Mouse (Mus musculus): ENCODE results near the gene H2-Eb2. TPM values are rescaled to one million over a fixed set of nuclear protein-coding genes. Genes with fewer than 3 reads are reported as not detected.
A peak's percentile ranks its signal among the peaks of the same experiment; 100 is the strongest.

The H2-Eb2 gene
- 0.06 TPM in 1 of 2 replicates, not detected in the other for polyA plus RNA-seq (2015; fragmentation: Nextera tagmentation; extraction: Ambion mirVana)

DNA sequence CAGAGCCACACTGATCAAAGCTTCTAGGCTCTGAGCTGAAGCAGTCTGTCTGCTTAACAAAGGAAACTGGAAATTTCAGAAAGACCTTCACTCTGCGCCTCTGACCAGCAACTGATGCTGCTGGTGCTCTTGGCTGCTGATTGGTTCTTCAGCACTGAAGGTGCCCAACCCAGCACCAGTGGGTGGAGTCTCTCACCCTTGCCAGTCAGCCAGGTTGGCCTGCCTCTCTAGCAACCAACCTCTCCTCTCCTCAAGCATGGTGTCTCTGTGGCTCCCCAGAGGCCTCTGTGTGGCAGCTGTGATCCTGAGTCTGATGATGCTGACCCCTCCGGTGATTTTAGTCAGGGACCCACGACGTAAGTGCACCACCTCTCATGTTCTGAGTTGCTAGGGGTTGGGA lies at the start of gene H2-Eb2:
Gene H2-Eb2 (plus strand): TSS at position 230 of the 400 bp plus-strand sequence.
- Histone ChIP-seq H3K9ac (ENCODE audit: low read depth, low read length) (no peak within 1 kb of the TSS), H3K4me3 (replicated peaks; ENCODE audit: low read depth, low read length) (no peak within 1 kb of the TSS), H3K27ac (no peak within 1 kb of the TSS), H3K27me3 (ENCODE audit: insufficient read depth, low read length) (no peaks in the 10 kb centered on the region), H3K9me3 (replicated peaks; ENCODE audit: low read length) (no peaks in the 10 kb centered on the region), H3K4me2 (ENCODE audit: low read length) (no peak within 1 kb of the TSS), H3K4me1 (replicated peaks; ENCODE audit: insufficient read depth, low read length) (no peaks in the 10 kb centered on the region), H3K36me3 (ENCODE audit: insufficient read depth, low read length) (no peaks in the 10 kb centered on the region)
- no peak for ATAC-seq (replicated peaks; ENCODE audit: low FRiP score, low read depth)
- DNase-seq (ENCODE audit: low spot score) = no peak
- TF ChIP-seq CTCF (IDR thresholded peaks at IDR 0.05; ENCODE audit: low read depth) = no peak
- WGBS = 45% methylated on average over 4 of the region's 4 CpGs

DNA sequence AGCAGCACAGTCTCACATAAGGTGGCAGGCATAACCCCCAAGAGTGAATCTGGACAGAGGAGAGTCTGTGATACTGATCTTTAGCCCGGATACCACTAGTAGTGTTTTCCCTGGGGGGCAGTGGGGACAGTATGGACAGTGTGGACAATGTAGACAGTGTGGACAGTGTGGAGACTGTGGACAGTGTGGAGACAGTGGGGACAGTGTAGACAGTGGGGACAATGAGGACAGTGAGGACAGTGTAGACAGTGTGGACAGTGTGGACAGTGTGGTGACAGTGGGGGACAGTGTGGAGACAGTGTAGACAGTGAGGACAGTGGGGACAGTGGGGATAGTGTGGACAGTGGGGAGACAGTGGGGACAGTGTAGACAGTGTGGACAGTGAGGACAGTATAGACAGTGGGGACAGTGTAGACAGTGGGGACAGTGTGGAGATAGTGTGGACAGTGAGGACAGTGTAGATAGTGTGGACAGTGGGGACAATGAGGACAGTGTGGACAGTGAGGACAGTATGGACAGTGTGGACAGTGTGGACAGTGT lies 44.9 kb upstream of the H2-Eb2 start:
- H3K9me3 ChIP-seq (replicated peaks; ENCODE audit: low read length) = no peaks in the 10 kb centered on the region
- no peak for ATAC-seq (replicated peaks; ENCODE audit: low FRiP score, low read depth)
- H3K9ac ChIP-seq (ENCODE audit: low read depth, low read length) = no peak overlapping the region
- H3K36me3 ChIP-seq (ENCODE audit: insufficient read depth, low read length) = no peaks in the 10 kb centered on the region
- no peaks in the 10 kb centered on the region for H3K4me1 ChIP-seq (replicated peaks; ENCODE audit: insufficient read depth, low read length)
- no peak overlapping the region for H3K4me3 ChIP-seq (replicated peaks; ENCODE audit: low read depth, low read length)
- WGBS = 87% methylated on average over 1 of the region's 1 CpGs
- no peak overlapping the region for H3K27ac ChIP-seq
- H3K4me2 ChIP-seq (ENCODE audit: low read length) = no peak overlapping the region
- H3K27me3 ChIP-seq (ENCODE audit: insufficient read depth, low read length) = no peaks in the 10 kb centered on the region
- TF ChIP-seq CTCF (IDR thresholded peaks at IDR 0.05; ENCODE audit: low read depth) = no peak
- DNase-seq (ENCODE audit: low spot score) = no peak

DNA sequence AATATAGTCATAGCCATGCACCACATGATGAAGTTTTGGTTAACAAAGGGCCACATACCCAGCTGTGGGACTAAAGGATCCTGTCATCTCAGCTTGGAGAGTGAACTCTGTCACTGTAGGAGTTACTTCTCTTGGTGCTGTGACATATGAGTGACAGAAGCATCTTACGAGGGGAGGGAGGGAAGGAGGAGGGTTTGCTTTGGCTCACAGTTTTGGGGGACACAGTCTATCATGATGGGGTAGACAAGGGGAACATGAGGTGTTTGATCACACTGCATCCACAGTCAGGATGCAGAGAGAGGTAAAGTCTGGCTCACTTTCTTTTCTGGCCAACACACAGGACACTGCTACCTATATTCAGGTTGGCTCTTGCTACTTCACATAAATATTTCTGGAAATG lies 43.6 kb upstream of the H2-Eb2 start:
- no peak overlapping the region for H3K4me2 ChIP-seq (ENCODE audit: low read length)
- no peak for DNase-seq (ENCODE audit: low spot score)
- no peaks in the 10 kb centered on the region for H3K27me3 ChIP-seq (ENCODE audit: insufficient read depth, low read length)
- no peak overlapping the region for H3K4me3 ChIP-seq (replicated peaks; ENCODE audit: low read depth, low read length)
- no peaks in the 10 kb centered on the region for H3K9me3 ChIP-seq (replicated peaks; ENCODE audit: low read length)
- H3K9ac ChIP-seq (ENCODE audit: low read depth, low read length) = no peak overlapping the region
- H3K4me1 ChIP-seq (replicated peaks; ENCODE audit: insufficient read depth, low read length) = no peaks in the 10 kb centered on the region
- WGBS = 71% methylated on average over 1 of the region's 1 CpGs
- no peaks in the 10 kb centered on the region for H3K36me3 ChIP-seq (ENCODE audit: insufficient read depth, low read length)
- H3K27ac ChIP-seq = no peak overlapping the region
- ATAC-seq (replicated peaks; ENCODE audit: low FRiP score, low read depth) = no peak
- TF ChIP-seq CTCF (IDR thresholded peaks at IDR 0.05; ENCODE audit: low read depth) = no peak

DNA sequence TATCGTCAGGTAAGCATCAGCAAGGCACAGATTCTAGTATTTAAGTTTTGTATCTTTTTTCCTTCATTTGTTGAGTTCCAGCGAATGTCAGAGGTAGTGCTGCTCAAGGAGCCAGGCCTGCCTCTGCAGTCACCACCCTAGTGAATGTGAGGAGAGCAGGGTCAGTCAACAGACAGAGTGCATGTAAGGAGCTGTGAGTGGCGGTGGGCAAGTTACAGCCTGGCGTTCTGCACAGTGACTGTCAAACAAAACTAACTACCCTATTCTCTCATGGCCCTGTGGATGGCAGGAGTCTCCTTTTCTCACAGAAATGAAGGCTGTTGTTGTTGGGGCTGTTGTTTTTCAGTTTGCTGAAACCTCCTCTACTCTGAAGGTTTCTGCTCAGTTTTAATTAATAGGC lies 40.1 kb upstream of the H2-Eb2 start:
- 76% methylated on average over 4 of the region's 4 CpGs for WGBS
- no peaks in the 10 kb centered on the region for H3K4me1 ChIP-seq (replicated peaks; ENCODE audit: insufficient read depth, low read length)

DNA sequence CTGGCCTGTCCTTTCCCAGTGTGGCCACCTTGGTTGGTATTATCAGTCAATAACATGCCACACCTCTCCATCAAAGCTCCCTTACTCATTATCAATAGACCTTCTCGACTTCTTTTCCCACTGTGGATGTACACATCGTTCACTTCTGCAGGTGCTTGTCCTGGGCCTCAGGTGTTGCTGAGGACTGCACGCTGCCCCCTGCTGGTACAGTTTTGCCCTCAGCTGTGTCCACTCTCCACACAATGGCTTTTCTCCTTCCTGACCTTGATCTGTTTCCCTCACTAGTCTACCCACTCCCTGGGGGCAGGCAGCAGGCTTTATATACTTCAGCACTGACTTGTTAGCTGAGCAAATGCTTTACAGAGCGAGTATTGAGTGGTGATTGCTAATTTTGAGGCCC lies 39.6 kb upstream of the H2-Eb2 start:
- WGBS = 39% methylated on average over 4 of the region's 4 CpGs
- Histone ChIP-seq H3K27ac (no peak overlapping the region), H3K27me3 (ENCODE audit: insufficient read depth, low read length) (no peaks in the 10 kb centered on the region), H3K4me1 (replicated peaks; ENCODE audit: insufficient read depth, low read length) (no peaks in the 10 kb centered on the region), H3K9ac (ENCODE audit: low read depth, low read length) (no peak overlapping the region), H3K9me3 (replicated peaks; ENCODE audit: low read length) (no peaks in the 10 kb centered on the region), H3K4me3 (replicated peaks; ENCODE audit: low read depth, low read length) (no peak overlapping the region), H3K36me3 (ENCODE audit: insufficient read depth, low read length) (no peaks in the 10 kb centered on the region), H3K4me2 (ENCODE audit: low read length) (no peak overlapping the region)
- ATAC-seq (replicated peaks; ENCODE audit: low FRiP score, low read depth) (no peak), DNase-seq (ENCODE audit: low spot score) (peak; percentile 33)
- peak; percentile 66 for TF ChIP-seq CTCF (IDR thresholded peaks at IDR 0.05; ENCODE audit: low read depth)

More for the DNA sequence above, 40.1 kb upstream of the H2-Eb2 start:
- no peaks in the 10 kb centered on the region for H3K27me3 ChIP-seq (ENCODE audit: insufficient read depth, low read length)
- DNase-seq (ENCODE audit: low spot score) = no peak
- ATAC-seq (replicated peaks; ENCODE audit: low FRiP score, low read depth) = no peak
- no peak overlapping the region for H3K9ac ChIP-seq (ENCODE audit: low read depth, low read length)
- H3K9me3 ChIP-seq (replicated peaks; ENCODE audit: low read length) = no peaks in the 10 kb centered on the region
- no peak overlapping the region for H3K27ac ChIP-seq
- H3K36me3 ChIP-seq (ENCODE audit: insufficient read depth, low read length) = no peaks in the 10 kb centered on the region
- H3K4me3 ChIP-seq (replicated peaks; ENCODE audit: low read depth, low read length) = no peak overlapping the region
- no peak for TF ChIP-seq CTCF (IDR thresholded peaks at IDR 0.05; ENCODE audit: low read depth)
- no peak overlapping the region for H3K4me2 ChIP-seq (ENCODE audit: low read length)

DNA sequence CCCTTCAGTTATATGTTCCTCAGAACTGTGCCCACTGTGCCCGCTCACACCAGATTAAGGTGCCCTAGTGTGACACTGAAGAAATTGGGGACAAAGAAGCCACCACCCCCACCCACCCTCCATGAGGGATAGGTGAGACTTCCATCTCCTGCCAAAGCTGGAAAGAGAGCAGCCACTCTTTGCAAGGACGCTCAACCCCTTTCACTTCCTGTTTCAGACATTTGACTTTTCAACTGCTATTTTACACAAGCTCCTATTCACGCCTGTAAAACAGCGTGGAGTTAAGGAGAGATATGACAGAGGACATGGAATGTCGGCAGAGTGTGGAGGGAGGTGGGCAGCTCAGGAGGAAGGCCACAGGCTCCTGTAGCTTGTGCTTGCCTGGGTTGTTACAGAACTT lies 39.0 kb upstream of the H2-Eb2 start:
- DNase-seq (ENCODE audit: low spot score) (no peak), ATAC-seq (replicated peaks; ENCODE audit: low FRiP score, low read depth) (no peak)
- H3K36me3 ChIP-seq (ENCODE audit: insufficient read depth, low read length) = no peaks in the 10 kb centered on the region
- WGBS = 79% methylated on average over 5 of the region's 5 CpGs
- no peak overlapping the region for H3K9ac ChIP-seq (ENCODE audit: low read depth, low read length)
- no peak overlapping the region for H3K27ac ChIP-seq
- no peaks in the 10 kb centered on the region for H3K9me3 ChIP-seq (replicated peaks; ENCODE audit: low read length)
- H3K4me3 ChIP-seq (replicated peaks; ENCODE audit: low read depth, low read length) = no peak overlapping the region
- no peak for TF ChIP-seq CTCF (IDR thresholded peaks at IDR 0.05; ENCODE audit: low read depth)
- no peak overlapping the region for H3K4me2 ChIP-seq (ENCODE audit: low read length)
- no peaks in the 10 kb centered on the region for H3K4me1 ChIP-seq (replicated peaks; ENCODE audit: insufficient read depth, low read length)
- H3K27me3 ChIP-seq (ENCODE audit: insufficient read depth, low read length) = no peaks in the 10 kb centered on the region

DNA sequence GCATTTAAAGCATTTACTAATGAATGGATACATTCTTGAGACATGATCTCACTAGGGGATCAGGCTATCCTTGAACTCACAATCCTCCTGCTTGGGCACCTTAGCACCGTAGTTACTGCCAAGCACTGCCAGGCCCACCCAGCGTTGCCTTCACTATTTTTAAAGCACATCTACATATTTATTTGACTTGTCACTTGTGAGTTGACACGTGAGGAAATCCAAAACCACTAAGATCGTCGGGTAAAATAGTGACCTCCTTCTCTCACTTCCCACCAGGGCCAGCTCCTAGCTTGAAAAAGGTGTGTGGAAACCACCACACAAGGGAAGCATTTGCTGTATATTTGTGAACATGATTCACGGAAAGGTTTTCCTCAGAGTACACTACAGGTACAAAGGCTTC lies 38.5 kb upstream of the H2-Eb2 start:
- H3K4me2 ChIP-seq (ENCODE audit: low read length) = no peak overlapping the region
- H3K9ac ChIP-seq (ENCODE audit: low read depth, low read length) = no peak overlapping the region
- WGBS = 67% methylated on average over 6 of the region's 6 CpGs
- H3K36me3 ChIP-seq (ENCODE audit: insufficient read depth, low read length) = no peaks in the 10 kb centered on the region
- no peak for DNase-seq (ENCODE audit: low spot score)
- no peaks in the 10 kb centered on the region for H3K9me3 ChIP-seq (replicated peaks; ENCODE audit: low read length)
- H3K27ac ChIP-seq = no peak overlapping the region
- H3K4me3 ChIP-seq (replicated peaks; ENCODE audit: low read depth, low read length) = no peak overlapping the region
- no peaks in the 10 kb centered on the region for H3K27me3 ChIP-seq (ENCODE audit: insufficient read depth, low read length)
- ATAC-seq (replicated peaks; ENCODE audit: low FRiP score, low read depth) = no peak
- H3K4me1 ChIP-seq (replicated peaks; ENCODE audit: insufficient read depth, low read length) = no peaks in the 10 kb centered on the region
- TF ChIP-seq CTCF (IDR thresholded peaks at IDR 0.05; ENCODE audit: low read depth) = no peak

All from kidney, postnatal 0 days (tissue).